Mouse (Mus musculus): ENCODE results near the gene Ankrd9. TPM values are rescaled to one million over a fixed set of nuclear protein-coding genes. Genes with fewer than 3 reads are reported as not detected.

The Ankrd9 gene
- polyA plus RNA-seq, 1 experiment from 2014 or later, result 12.1 TPM

DNA sequence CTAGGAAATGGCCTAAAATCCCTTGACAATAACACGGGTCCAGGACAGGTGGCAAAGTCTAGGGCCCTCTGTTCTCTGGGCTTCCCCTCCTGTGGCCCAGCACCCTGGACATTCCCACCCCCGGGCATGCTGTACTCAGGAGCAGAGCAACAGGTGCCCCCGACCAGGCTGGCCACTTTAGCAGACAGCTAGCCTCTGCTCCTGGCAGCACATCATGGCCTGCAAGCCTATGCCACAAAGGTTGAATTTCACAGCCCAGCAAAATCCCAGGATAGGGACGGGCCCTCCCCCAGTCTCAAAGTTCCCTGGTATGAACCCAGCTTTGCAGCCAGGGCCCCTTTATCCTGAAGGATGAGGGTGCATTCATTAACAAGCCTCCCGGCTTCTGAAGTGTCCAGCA is 3.5 kb downstream of the Ankrd9 start:
- Histone ChIP-seq H3K36me3 (ENCODE audit: control insufficient read depth, insufficient read depth, low read length) (peaks cover 2% of the 10 kb centered on the region), H3K9me3 (ENCODE audit: control insufficient read depth, low read length) (no peaks in the 10 kb centered on the region), H3K27me3 (ENCODE audit: control insufficient read depth, insufficient read depth, low read length) (no peaks in the 10 kb centered on the region), H3K4me2 (ENCODE audit: low read depth) (no peak overlapping the region), H3K9ac (ENCODE audit: low read length) (no peak overlapping the region), H3K4me1 (ENCODE audit: control insufficient read depth, insufficient read depth, low read length) (peaks cover 3% of the 10 kb centered on the region; the same call in 1 of the 2 replicates), H3K27ac (ENCODE audit: low read depth, low read length) (no peak overlapping the region), H3K4me3 (ENCODE audit: low read depth, low read length) (no peak overlapping the region)
- ATAC-seq (ENCODE audit: insufficient read depth, low FRiP score, low TSS enrichment) (no peak), DNase-seq (ENCODE audit: low spot score) (no peak)
- WGBS, result 90% methylated on average over 5 of the region's 5 CpGs

GRCm38 (mm10) chr12:110974726-110975125 is 4.1 kb downstream of the Ankrd9 start:
- Histone ChIP-seq H3K4me2 (ENCODE audit: low read depth) (no peak overlapping the region), H3K36me3 (ENCODE audit: control insufficient read depth, insufficient read depth, low read length) (peaks cover 2% of the 10 kb centered on the region), H3K9ac (ENCODE audit: low read length) (no peak overlapping the region), H3K9me3 (ENCODE audit: control insufficient read depth, low read length) (no peaks in the 10 kb centered on the region), H3K4me1 (ENCODE audit: control insufficient read depth, insufficient read depth, low read length) (peaks cover 3% of the 10 kb centered on the region; the same call in 1 of the 2 replicates), H3K4me3 (ENCODE audit: low read depth, low read length) (no peak overlapping the region), H3K27ac (ENCODE audit: low read depth, low read length) (no peak overlapping the region), H3K27me3 (ENCODE audit: control insufficient read depth, insufficient read depth, low read length) (no peaks in the 10 kb centered on the region)
- DNase-seq (ENCODE audit: low spot score), result no peak
- ATAC-seq (ENCODE audit: insufficient read depth, low FRiP score, low TSS enrichment), result no peak
- WGBS, result 88% methylated on average over 6 of the region's 6 CpGs

- no peak overlapping the region for H3K4me2 ChIP-seq (ENCODE audit: low read depth)
- peaks cover 2% of the 10 kb centered on the region; the same call in 1 of the 2 replicates for H3K4me1 ChIP-seq (ENCODE audit: control insufficient read depth, insufficient read depth, low read length)
- no peak for DNase-seq (ENCODE audit: low spot score)
- WGBS, result 95% methylated on average over 7 of the region's 7 CpGs
- no peaks in the 10 kb centered on the region for H3K27me3 ChIP-seq (ENCODE audit: control insufficient read depth, insufficient read depth, low read length)
- peaks cover 2% of the 10 kb centered on the region for H3K36me3 ChIP-seq (ENCODE audit: control insufficient read depth, insufficient read depth, low read length)
- H3K9ac ChIP-seq (ENCODE audit: low read length), result no peak overlapping the region
- no peak overlapping the region for H3K27ac ChIP-seq (ENCODE audit: low read depth, low read length)
- no peak overlapping the region for H3K4me3 ChIP-seq (ENCODE audit: low read depth, low read length)
- H3K9me3 ChIP-seq (ENCODE audit: control insufficient read depth, low read length), result no peaks in the 10 kb centered on the region
- no peak for ATAC-seq (ENCODE audit: insufficient read depth, low FRiP score, low TSS enrichment)
Observed at GRCm38 (mm10) chr12:110974295-110974694, 4.5 kb downstream of the Ankrd9 start.

DNA sequence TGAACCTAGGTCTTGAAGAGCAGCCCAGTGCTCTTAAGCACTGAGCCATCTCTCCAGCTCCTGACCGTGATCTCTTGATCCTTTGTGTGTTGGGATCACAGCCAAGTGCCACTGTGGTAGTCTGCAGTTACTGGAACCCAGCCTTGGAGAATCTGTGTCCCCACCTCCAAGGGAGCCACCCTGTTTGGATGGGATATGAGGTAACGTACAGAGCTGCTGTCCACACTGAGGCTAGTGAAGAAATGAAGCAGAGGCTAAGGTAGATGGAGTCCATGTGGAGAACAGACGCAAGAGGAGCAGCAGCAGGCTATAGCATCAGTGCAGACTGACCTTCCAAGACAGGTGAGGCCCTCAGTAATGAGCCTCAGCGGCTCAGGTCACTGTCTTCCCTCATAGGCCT is 5.0 kb downstream of the Ankrd9 start:
- no peak for ATAC-seq (ENCODE audit: insufficient read depth, low FRiP score, low TSS enrichment)
- Histone ChIP-seq H3K9ac (ENCODE audit: low read length) (no peak overlapping the region), H3K27ac (ENCODE audit: low read depth, low read length) (no peak overlapping the region), H3K4me2 (ENCODE audit: low read depth) (no peak overlapping the region), H3K36me3 (ENCODE audit: control insufficient read depth, insufficient read depth, low read length) (peaks cover 2% of the 10 kb centered on the region), H3K9me3 (ENCODE audit: control insufficient read depth, low read length) (no peaks in the 10 kb centered on the region), H3K27me3 (ENCODE audit: control insufficient read depth, insufficient read depth, low read length) (no peaks in the 10 kb centered on the region), H3K4me1 (ENCODE audit: control insufficient read depth, insufficient read depth, low read length) (no peaks in the 10 kb centered on the region), H3K4me3 (ENCODE audit: low read depth, low read length) (no peak overlapping the region)
- DNase-seq (ENCODE audit: low spot score), result no peak
- 93% methylated on average over 4 of the region's 4 CpGs for WGBS

GRCm38 (mm10) chr12:110971972-110972371 is 6.9 kb downstream of the Ankrd9 start:
- 96% methylated on average over 5 of the region's 5 CpGs for whole genome bisulfite sequencing
- H3K4me2 ChIP-seq (ENCODE audit: low read depth), result no peak overlapping the region
- no peaks in the 10 kb centered on the region for H3K27me3 ChIP-seq (ENCODE audit: control insufficient read depth, insufficient read depth, low read length)
- DNase-seq (ENCODE audit: low spot score), result no peak
- ATAC-seq (ENCODE audit: insufficient read depth, low FRiP score, low TSS enrichment), result no peak
- no peak overlapping the region for H3K9ac ChIP-seq (ENCODE audit: low read length)
- H3K36me3 ChIP-seq (ENCODE audit: control insufficient read depth, insufficient read depth, low read length), result peaks cover 4% of the 10 kb centered on the region
- H3K4me3 ChIP-seq (ENCODE audit: low read depth, low read length), result no peak overlapping the region
- no peaks in the 10 kb centered on the region for H3K9me3 ChIP-seq (ENCODE audit: control insufficient read depth, low read length)
- no peaks in the 10 kb centered on the region for H3K4me1 ChIP-seq (ENCODE audit: control insufficient read depth, insufficient read depth, low read length)
- H3K27ac ChIP-seq (ENCODE audit: low read depth, low read length), result no peak overlapping the region

- no peak for DNase-seq (ENCODE audit: low spot score)
- H3K36me3 ChIP-seq (ENCODE audit: control insufficient read depth, insufficient read depth, low read length), result peaks cover 2% of the 10 kb centered on the region; the same call in 1 of the 2 replicates
- H3K4me3 ChIP-seq (ENCODE audit: low read depth, low read length), result no peak overlapping the region
- H3K9ac ChIP-seq (ENCODE audit: low read length), result no peak overlapping the region
- H3K4me1 ChIP-seq (ENCODE audit: control insufficient read depth, insufficient read depth, low read length), result no peaks in the 10 kb centered on the region
- no peak overlapping the region for H3K27ac ChIP-seq (ENCODE audit: low read depth, low read length)
- no peaks in the 10 kb centered on the region for H3K27me3 ChIP-seq (ENCODE audit: control insufficient read depth, insufficient read depth, low read length)
- no peak overlapping the region for H3K4me2 ChIP-seq (ENCODE audit: low read depth)
- ATAC-seq (ENCODE audit: insufficient read depth, low FRiP score, low TSS enrichment), result no peak
- no peaks in the 10 kb centered on the region for H3K9me3 ChIP-seq (ENCODE audit: control insufficient read depth, low read length)
- WGBS, result 98% methylated on average over 5 of the region's 5 CpGs
Observed at GRCm38 (mm10) chr12:110970408-110970807, 8.4 kb downstream of the Ankrd9 start.

GRCm38 (mm10) chr12:110967146-110967545 is 11.7 kb downstream of the Ankrd9 start:
- Histone ChIP-seq H3K36me3 (ENCODE audit: control insufficient read depth, insufficient read depth, low read length) (peaks cover 2% of the 10 kb centered on the region; the same call in 1 of the 2 replicates), H3K4me1 (ENCODE audit: control insufficient read depth, insufficient read depth, low read length) (no peaks in the 10 kb centered on the region), H3K9ac (ENCODE audit: low read length) (no peak overlapping the region), H3K9me3 (ENCODE audit: control insufficient read depth, low read length) (no peaks in the 10 kb centered on the region), H3K27me3 (ENCODE audit: control insufficient read depth, insufficient read depth, low read length) (no peaks in the 10 kb centered on the region), H3K27ac (ENCODE audit: low read depth, low read length) (no peak overlapping the region), H3K4me2 (ENCODE audit: low read depth) (no peak overlapping the region), H3K4me3 (ENCODE audit: low read depth, low read length) (no peak overlapping the region)
- WGBS, result 86% methylated on average over 2 of the region's 2 CpGs
- DNase-seq (ENCODE audit: low spot score) (no peak), ATAC-seq (ENCODE audit: insufficient read depth, low FRiP score, low TSS enrichment) (no peak)

DNA sequence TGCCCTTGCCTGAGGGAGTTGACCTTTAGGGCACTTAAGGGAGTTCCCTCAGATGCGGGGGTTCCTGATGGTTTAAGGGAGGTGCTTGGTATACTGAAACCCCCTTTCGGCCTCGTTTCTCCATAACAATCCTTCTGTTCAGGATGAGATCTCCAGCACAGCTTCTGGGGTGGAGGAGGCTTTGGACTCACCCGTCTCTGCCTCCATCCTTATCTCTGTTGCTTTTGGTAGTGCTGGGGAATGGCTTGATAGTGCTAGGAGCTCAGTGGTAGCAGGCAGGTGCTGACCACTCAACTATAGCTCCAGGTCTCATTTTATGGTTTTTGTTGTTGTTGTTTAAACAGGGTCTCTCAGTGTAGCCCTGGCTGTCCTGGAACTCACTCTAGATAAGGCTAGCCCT is 12.8 kb downstream of the Ankrd9 start:
- ATAC-seq (ENCODE audit: insufficient read depth, low FRiP score, low TSS enrichment) (no peak), DNase-seq (ENCODE audit: low spot score) (no peak)
- Histone ChIP-seq H3K4me2 (ENCODE audit: low read depth) (no peak overlapping the region), H3K27ac (ENCODE audit: low read depth, low read length) (no peak overlapping the region), H3K9ac (ENCODE audit: low read length) (no peak overlapping the region), H3K9me3 (ENCODE audit: control insufficient read depth, low read length) (no peaks in the 10 kb centered on the region), H3K4me3 (ENCODE audit: low read depth, low read length) (no peak overlapping the region), H3K36me3 (ENCODE audit: control insufficient read depth, insufficient read depth, low read length) (peaks cover 2% of the 10 kb centered on the region; the same call in 1 of the 2 replicates), H3K4me1 (ENCODE audit: control insufficient read depth, insufficient read depth, low read length) (no peaks in the 10 kb centered on the region), H3K27me3 (ENCODE audit: control insufficient read depth, insufficient read depth, low read length) (no peaks in the 10 kb centered on the region)
- 75% methylated on average over 4 of the region's 4 CpGs for WGBS

DNA sequence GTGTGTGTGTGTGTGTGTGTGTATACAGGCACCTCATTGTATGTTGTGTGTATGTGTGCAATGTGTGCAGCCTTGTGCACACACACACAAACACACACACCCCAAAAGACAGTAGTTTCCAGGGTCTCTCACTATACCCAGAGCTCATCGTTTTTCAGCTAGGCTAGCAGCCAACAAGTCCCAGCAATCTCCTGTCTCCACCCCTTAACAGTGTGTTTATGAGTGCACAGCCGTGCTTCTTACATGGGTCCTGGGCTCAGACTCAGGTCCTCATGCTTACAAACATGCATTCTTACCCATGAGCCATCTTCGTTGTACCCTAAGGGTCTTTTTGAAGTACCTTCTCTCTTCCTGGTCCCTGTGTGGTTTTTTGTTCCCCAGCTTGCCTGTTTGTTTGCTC is 13.3 kb downstream of the Ankrd9 start:
- H3K4me2 ChIP-seq (ENCODE audit: low read depth), result no peak overlapping the region
- no peaks in the 10 kb centered on the region for H3K9me3 ChIP-seq (ENCODE audit: control insufficient read depth, low read length)
- H3K27ac ChIP-seq (ENCODE audit: low read depth, low read length), result no peak overlapping the region
- DNase-seq (ENCODE audit: low spot score) (no peak), ATAC-seq (ENCODE audit: insufficient read depth, low FRiP score, low TSS enrichment) (no peak)
- no peaks in the 10 kb centered on the region for H3K27me3 ChIP-seq (ENCODE audit: control insufficient read depth, insufficient read depth, low read length)
- no peak overlapping the region for H3K9ac ChIP-seq (ENCODE audit: low read length)
- no peak overlapping the region for H3K4me3 ChIP-seq (ENCODE audit: low read depth, low read length)
- H3K4me1 ChIP-seq (ENCODE audit: control insufficient read depth, insufficient read depth, low read length), result no peaks in the 10 kb centered on the region
- peaks cover 2% of the 10 kb centered on the region; the same call in 1 of the 2 replicates for H3K36me3 ChIP-seq (ENCODE audit: control insufficient read depth, insufficient read depth, low read length)
- 77% methylated on average over 3 of the region's 3 CpGs for WGBS
